Mouse (Mus musculus) C2C12 (cell line): ENCODE results near the gene BC048562. TPM values are rescaled to one million over a fixed set of nuclear protein-coding genes. Genes with fewer than 3 reads are reported as not detected.

Experiments used
- H3K27me3 ChIP-seq: one replicate; pipeline ENCODE4 v1.6.1; 2011; ENCODE audit not compliant: control insufficient read depth, insufficient read depth, insufficient read length
- H3K36me3 ChIP-seq: one replicate; pipeline ENCODE4 v1.6.1; 2011; ENCODE audit not compliant: control insufficient read depth, insufficient read depth
- H3K4me3 ChIP-seq: one replicate; pipeline ENCODE4 v1.5.1; 2011; ENCODE audit warnings: mild to moderate bottlenecking, control low read depth; ENCODE audit not compliant: poor library complexity, insufficient read depth, severe bottlenecking
- H3K79me2 ChIP-seq: one replicate; pipeline ENCODE4 v1.6.1; 2011; ENCODE audit not compliant: control insufficient read depth, insufficient read depth
- H3K79me3 ChIP-seq: one replicate; pipeline ENCODE4 v1.6.1; 2011; ENCODE audit warnings: low read depth, control low read depth
- H3ac ChIP-seq: one replicate; pipeline ENCODE3; 2011; ENCODE audit warnings: low read depth; ENCODE audit not compliant: control insufficient read depth, insufficient read length
- CEBPB ChIP-seq: IDR thresholded peaks from one replicate; pipeline ENCODE4 v1.6.1; 2011; ENCODE audit warnings: low read depth, mild to moderate bottlenecking, control low read depth, moderate library complexity
- CTCF ChIP-seq: IDR thresholded peaks from one replicate; pipeline ENCODE4 v1.5.1; 2011; ENCODE audit not compliant: control insufficient read depth, insufficient read depth, insufficient read length
- FOSL1 ChIP-seq: IDR thresholded peaks from one replicate; pipeline ENCODE4 v1.8.0; 2011; ENCODE audit warnings: mild to moderate bottlenecking, low read length; ENCODE audit not compliant: poor library complexity, insufficient read depth, severe bottlenecking
- MAX ChIP-seq: IDR thresholded peaks from one replicate; pipeline ENCODE4 v1.6.1; 2011; ENCODE audit warnings: mild to moderate bottlenecking, control low read depth
- MYOD1 ChIP-seq: IDR thresholded peaks from one replicate; pipeline ENCODE4 v1.6.1; 2011; ENCODE audit warnings: low read depth; ENCODE audit not compliant: control insufficient read depth, insufficient read length
- MYOG ChIP-seq: IDR thresholded peaks from one replicate; pipeline ENCODE4 v1.6.1; 2011; ENCODE audit not compliant: control insufficient read depth, insufficient read length; ENCODE audit errors: extremely low read depth
- USF1 ChIP-seq: IDR thresholded peaks from one replicate; pipeline ENCODE4 v1.6.1; 2011; ENCODE audit warnings: low read depth, mild to moderate bottlenecking, control low read depth, moderate library complexity
- polyA plus RNA-seq: library from polyadenylated mRNA; unstranded; fragments of >200 nt; fragmentation: generic; extraction: Trizol; gene quantifications from one replicate; pipeline ENCODE4 v1.2.1, GENCODE M21; 2012; ENCODE audit warnings: missing spikeins

The BC048562 gene
- polyA plus RNA-seq, 1 experiment: not detected

- no peak for TF ChIP-seq MAX
- TF ChIP-seq USF1: no peak
- TF ChIP-seq CEBPB: no peak
- TF ChIP-seq CTCF: peak; percentile 71
- no peak for TF ChIP-seq FOSL1
- no peaks in the 10 kb centered on the region for H3K79me2 ChIP-seq
- H3K36me3 ChIP-seq: no peaks in the 10 kb centered on the region
- H3ac ChIP-seq: peak overlapping the region; percentile 14
- no peak overlapping the region for H3K4me3 ChIP-seq
- H3K79me3 ChIP-seq: no peaks in the 10 kb centered on the region
- H3K27me3 ChIP-seq: no peaks in the 10 kb centered on the region
Measured at GRCm38 (mm10) chr9:108452291-108452906, 16.1 kb downstream of the BC048562 start.

GRCm38 (mm10) chr9:108452911-108453310 is 16.6 kb downstream of the BC048562 start:
- TF ChIP-seq MAX: no peak
- TF ChIP-seq CEBPB: no peak
- TF ChIP-seq FOSL1: no peak
- TF ChIP-seq USF1: no peak
- TF ChIP-seq MYOG: no peak
- no peak for TF ChIP-seq CTCF
- TF ChIP-seq MYOD1: no peak
- Histone ChIP-seq H3K4me3 (no peak overlapping the region), H3K79me2 (no peaks in the 10 kb centered on the region), H3ac (no peak overlapping the region), H3K27me3 (no peaks in the 10 kb centered on the region), H3K36me3 (no peaks in the 10 kb centered on the region), H3K79me3 (no peaks in the 10 kb centered on the region)

GRCm38 (mm10) chr9:108453458-108453857 is 17.2 kb downstream of the BC048562 start:
- Histone ChIP-seq H3K36me3 (no peaks in the 10 kb centered on the region), H3K79me2 (no peaks in the 10 kb centered on the region), H3K79me3 (no peaks in the 10 kb centered on the region), H3K4me3 (no peak overlapping the region), H3K27me3 (no peaks in the 10 kb centered on the region), H3ac (no peak overlapping the region)
- no peak for TF ChIP-seq CTCF
- no peak for TF ChIP-seq FOSL1
- no peak for TF ChIP-seq USF1
- no peak for TF ChIP-seq MAX
- no peak for TF ChIP-seq MYOG
- no peak for TF ChIP-seq MYOD1

- Histone ChIP-seq H3ac (no peak overlapping the region), H3K4me3 (no peak overlapping the region), H3K79me2 (no peaks in the 10 kb centered on the region), H3K36me3 (no peaks in the 10 kb centered on the region), H3K27me3 (no peaks in the 10 kb centered on the region), H3K79me3 (no peaks in the 10 kb centered on the region)
- TF ChIP-seq FOSL1 (no peak), MYOG (no peak), MAX (no peak), CTCF (no peak), USF1 (no peak), CEBPB (no peak), MYOD1 (no peak)
Measured at GRCm38 (mm10) chr9:108454429-108454828, 18.1 kb downstream of the BC048562 start.

- no peak for TF ChIP-seq MAX
- TF ChIP-seq MYOD1: no peak
- TF ChIP-seq FOSL1: no peak
- TF ChIP-seq MYOG: no peak
- TF ChIP-seq USF1: no peak
- TF ChIP-seq CTCF: no peak
- TF ChIP-seq CEBPB: no peak
- no peak overlapping the region for H3K4me3 ChIP-seq
- H3K79me2 ChIP-seq: peaks cover 5% of the 10 kb centered on the region
- no peaks in the 10 kb centered on the region for H3K27me3 ChIP-seq
- no peak overlapping the region for H3ac ChIP-seq
- H3K79me3 ChIP-seq: peaks cover 4% of the 10 kb centered on the region
- H3K36me3 ChIP-seq: no peaks in the 10 kb centered on the region
Measured at GRCm38 (mm10) chr9:108455747-108456571, 19.7 kb downstream of the BC048562 start.

GRCm38 (mm10) chr9:108456953-108457352 is 20.7 kb downstream of the BC048562 start:
- H3K79me3 ChIP-seq: peaks cover 13% of the 10 kb centered on the region
- H3K4me3 ChIP-seq: no peak overlapping the region
- H3K36me3 ChIP-seq: no peaks in the 10 kb centered on the region
- H3ac ChIP-seq: no peak overlapping the region
- H3K27me3 ChIP-seq: no peaks in the 10 kb centered on the region
- no peak for TF ChIP-seq USF1
- no peak for TF ChIP-seq CTCF
- TF ChIP-seq MYOG: no peak
- TF ChIP-seq CEBPB: no peak
- TF ChIP-seq FOSL1: no peak
- TF ChIP-seq MYOD1: no peak
- TF ChIP-seq MAX: no peak
- peaks cover 15% of the 10 kb centered on the region for H3K79me2 ChIP-seq
